Mouse (Mus musculus) erythroblast, embryonic 14.5 days (primary cell): ENCODE results near the gene Rabepk. TPM values are rescaled to one million over a fixed set of nuclear protein-coding genes. Genes with fewer than 3 reads are reported as not detected.
A peak's percentile ranks its signal among the peaks of the same experiment; 100 is the strongest.
"Not testable (repeated sequence)": the region's sequence is repeated elsewhere in the genome, so short reads cannot be mapped to it uniquely, and the experiment has no call there.

Experiments used
- H3K27me3 ChIP-seq: 2 replicates; pipeline ENCODE4 v1.6.1; 2012; ENCODE audit warnings: inconsistent platforms; ENCODE audit not compliant: control insufficient read depth
- H3K36me3 ChIP-seq: 2 replicates; pipeline ENCODE4 v1.6.1; 2012; ENCODE audit warnings: mild to moderate bottlenecking, inconsistent platforms; ENCODE audit not compliant: control insufficient read depth
- H3K4me1 ChIP-seq: 2 replicates; pipeline ENCODE4 v1.6.1; 2012; ENCODE audit warnings: inconsistent platforms; ENCODE audit not compliant: control insufficient read depth
- H3K4me3 ChIP-seq: replicated peaks from 2 replicates; pipeline ENCODE3; 2012; ENCODE audit warnings: moderate library complexity, mild to moderate bottlenecking, inconsistent platforms
- H3K9me3 ChIP-seq: 2 replicates; pipeline ENCODE4 v1.6.1; 2012; ENCODE audit warnings: low read length, inconsistent platforms, mixed read lengths; ENCODE audit not compliant: control insufficient read depth
- GATA1 ChIP-seq: IDR thresholded peaks from 2 replicates; pipeline ENCODE4 v1.6.1; 2012; ENCODE audit warnings: low read length, inconsistent platforms, mixed read lengths
- TAL1 ChIP-seq: IDR thresholded peaks from 3 replicates; pipeline ENCODE4 v1.6.1; 2012; ENCODE audit warnings: low read length, inconsistent platforms, mixed read lengths
- polyA plus RNA-seq: library from polyadenylated mRNA; stranded (reverse); fragments of >175 nt; gene quantifications from 2 replicates; pipeline ENCODE4 v1.2.3, GENCODE M21; 2012

The Rabepk gene
- polyA plus RNA-seq = 0.81 and 1.1 TPM in 2 replicates

GRCm38 (mm10) chr2:34799357-34800256 lies at the start of gene Rabepk:
Rabepk (minus strand) TSS chr2:34799912.
- H3K36me3 ChIP-seq = peaks cover 34% of the 10 kb centered on the region
- H3K9me3 ChIP-seq = no peaks in the 10 kb centered on the region
- H3K4me3 ChIP-seq = peak within 1 kb of the TSS; percentile 86
- H3K27me3 ChIP-seq = no peaks in the 10 kb centered on the region
- peaks cover 74% of the 10 kb centered on the region for H3K4me1 ChIP-seq
- no peak for TF ChIP-seq GATA1

- Histone ChIP-seq H3K4me3 (no peak overlapping the region), H3K36me3 (peaks cover 43% of the 10 kb centered on the region), H3K9me3 (peaks cover 3% of the 10 kb centered on the region; the same call in 1 of the 2 replicates), H3K27me3 (no peaks in the 10 kb centered on the region), H3K4me1 (peaks cover 5% of the 10 kb centered on the region)
- TF ChIP-seq GATA1 = no peak
- no peak for TF ChIP-seq TAL1
These were observed 48.0 kb upstream of the Rabepk start for GRCm38 (mm10) chr2:34847702-34848101.

DNA sequence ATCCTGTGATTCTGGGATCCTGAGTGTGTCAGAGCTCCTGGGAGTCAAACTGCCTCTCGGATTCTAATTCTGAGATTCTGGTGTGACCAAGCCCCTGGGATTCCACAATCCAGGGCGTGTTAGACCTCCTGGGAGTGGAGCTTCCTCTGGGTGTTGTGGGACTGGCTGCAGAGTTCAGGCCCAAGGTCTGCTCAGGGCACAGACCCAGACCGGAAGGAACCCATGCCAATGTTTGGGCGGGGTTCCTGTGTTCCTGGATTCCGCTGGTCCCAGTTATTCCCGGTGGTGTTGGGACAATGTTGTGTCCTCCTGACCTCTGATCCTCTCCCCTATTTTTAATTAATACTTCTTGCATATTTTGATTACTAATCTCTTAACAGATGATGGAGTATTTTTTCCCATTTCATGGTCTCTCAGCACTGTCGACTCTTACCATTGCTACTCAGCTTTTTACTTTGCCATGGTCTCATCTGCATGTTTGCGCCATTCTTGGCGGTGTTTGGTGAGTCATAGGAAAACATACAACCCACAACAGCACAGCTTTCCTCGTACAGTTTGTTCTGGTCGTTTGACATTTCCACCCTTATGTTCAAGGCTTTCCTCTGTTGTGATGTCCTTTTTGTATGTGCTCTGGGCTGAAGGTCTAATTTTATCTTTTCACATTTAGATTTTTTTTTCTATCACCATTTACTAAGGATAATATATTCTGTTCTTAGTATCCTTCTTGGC lies 43.7 kb upstream of the Rabepk start:
- Histone ChIP-seq H3K36me3 (peaks cover 2% of the 10 kb centered on the region), H3K4me3 (no peak overlapping the region)
- TF ChIP-seq TAL1 (no peak), GATA1 (no peak)

DNA sequence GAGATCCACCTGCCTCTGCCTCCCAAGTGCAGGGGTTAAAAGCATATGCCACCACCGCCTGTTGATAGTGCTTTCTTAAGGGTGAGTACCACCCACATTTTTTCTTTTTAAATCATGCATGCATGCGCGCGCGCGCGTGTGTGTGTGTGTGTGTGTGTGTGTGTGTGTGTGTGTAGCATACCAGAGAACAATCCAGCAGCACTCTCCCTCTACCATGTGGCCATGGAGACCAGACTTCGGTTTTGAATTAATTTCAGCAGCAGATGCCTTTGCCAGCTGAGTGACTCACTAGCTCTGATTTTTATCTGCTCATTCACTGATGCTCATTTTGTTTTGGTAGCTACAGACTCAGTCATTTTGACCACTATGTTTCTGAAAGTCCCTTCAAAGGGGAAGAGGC lies 42.0 kb upstream of the Rabepk start:
- Histone ChIP-seq H3K4me1 (no peaks in the 10 kb centered on the region), H3K27me3 (no peaks in the 10 kb centered on the region; the same call in none of the 2 replicates)

More for the DNA sequence above, 43.7 kb upstream of the Rabepk start:
- Histone ChIP-seq H3K27me3 (no peaks in the 10 kb centered on the region; the same call in 1 of the 2 replicates), H3K9me3 (no peaks in the 10 kb centered on the region; the same call in 1 of the 2 replicates), H3K4me1 (no peaks in the 10 kb centered on the region)

GRCm38 (mm10) chr2:34840143-34840542 lies 40.4 kb upstream of the Rabepk start:
- not testable (repeated sequence) for H3K36me3 ChIP-seq, H3K9me3 ChIP-seq, H3K27me3 ChIP-seq, H3K4me3 ChIP-seq, H3K4me1 ChIP-seq

More for the DNA sequence above, 42.0 kb upstream of the Rabepk start:
- H3K36me3 ChIP-seq = no peaks in the 10 kb centered on the region
- no peak overlapping the region for H3K4me3 ChIP-seq
- TF ChIP-seq GATA1 (no peak), TAL1 (no peak)
- H3K9me3 ChIP-seq = no peaks in the 10 kb centered on the region

DNA sequence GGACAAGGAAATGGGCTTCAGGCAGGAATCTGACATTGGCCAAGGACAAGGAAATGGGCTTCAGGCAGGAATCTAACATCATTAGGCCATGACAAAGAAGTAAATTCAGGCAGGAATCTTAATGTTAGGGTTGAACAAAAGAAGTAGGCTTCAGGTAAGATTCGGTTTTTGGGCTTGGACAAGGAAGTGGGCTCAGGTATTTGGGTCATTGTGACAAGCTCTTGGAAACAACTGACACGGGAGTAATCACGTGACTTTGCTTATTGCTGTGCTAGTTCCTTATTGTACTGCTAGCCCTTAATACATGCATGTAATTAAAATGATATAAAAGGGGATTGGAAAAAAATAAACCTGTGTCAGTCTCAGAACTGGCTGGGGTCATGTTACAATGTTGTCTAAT lies 36.0 kb upstream of the Rabepk start:
- TF ChIP-seq TAL1 (no peak), GATA1 (no peak)
- H3K4me3 ChIP-seq = no peak overlapping the region
- H3K27me3 ChIP-seq = peaks cover 11% of the 10 kb centered on the region
- H3K4me1 ChIP-seq = no peaks in the 10 kb centered on the region
- no peaks in the 10 kb centered on the region for H3K36me3 ChIP-seq
- no peaks in the 10 kb centered on the region for H3K9me3 ChIP-seq

GRCm38 (mm10) chr2:34833624-34834023 lies 33.9 kb upstream of the Rabepk start:
- no peaks in the 10 kb centered on the region for H3K4me1 ChIP-seq
- no peak overlapping the region for H3K4me3 ChIP-seq
- no peaks in the 10 kb centered on the region; the same call in 1 of the 2 replicates for H3K36me3 ChIP-seq
- H3K27me3 ChIP-seq = peaks cover 14% of the 10 kb centered on the region
- no peak for TF ChIP-seq TAL1
- TF ChIP-seq GATA1 = no peak
- H3K9me3 ChIP-seq = peaks cover 17% of the 10 kb centered on the region

DNA sequence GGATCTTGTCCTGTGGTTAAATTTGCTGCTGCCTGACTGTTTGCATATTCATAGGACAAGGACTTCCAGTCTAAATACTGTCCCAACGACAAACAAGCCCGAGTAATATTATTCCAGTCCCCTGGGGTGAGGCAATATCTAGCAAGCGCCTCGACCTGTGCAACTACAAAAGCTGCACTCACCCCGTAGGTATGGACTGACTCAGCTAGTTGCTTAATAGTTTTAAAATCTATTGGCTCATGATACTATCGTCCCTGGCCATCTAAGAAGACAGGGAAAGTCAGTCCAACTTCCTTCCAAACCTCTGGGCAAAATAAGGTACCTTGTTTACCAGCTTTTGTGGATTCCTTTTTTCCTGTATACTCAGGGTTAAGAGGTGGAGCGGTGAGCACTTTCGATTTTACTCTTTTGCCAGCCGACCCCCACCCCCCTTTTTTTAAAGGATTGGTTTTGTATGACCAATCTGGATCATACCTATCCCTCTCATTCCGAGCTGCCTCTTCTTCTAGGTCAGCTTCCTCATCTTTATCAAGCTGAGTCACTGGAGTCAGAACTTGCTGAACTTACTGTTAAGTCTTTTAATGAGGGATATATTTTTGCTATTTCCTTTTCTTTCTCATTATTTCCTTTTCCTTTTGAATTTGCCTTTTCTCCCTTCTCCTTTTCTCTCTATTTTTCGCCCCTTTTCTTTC lies 33.2 kb upstream of the Rabepk start, which contains the start of gene Gm34653:
Gene Gm34653 (plus strand): TSS at position 242 of the 692 bp plus-strand sequence.
- H3K27me3 ChIP-seq = peaks cover 14% of the 10 kb centered on the region
- peaks cover 17% of the 10 kb centered on the region for H3K9me3 ChIP-seq
- H3K4me3 ChIP-seq, H3K4me1 ChIP-seq, H3K36me3 ChIP-seq: not testable (repeated sequence)

DNA sequence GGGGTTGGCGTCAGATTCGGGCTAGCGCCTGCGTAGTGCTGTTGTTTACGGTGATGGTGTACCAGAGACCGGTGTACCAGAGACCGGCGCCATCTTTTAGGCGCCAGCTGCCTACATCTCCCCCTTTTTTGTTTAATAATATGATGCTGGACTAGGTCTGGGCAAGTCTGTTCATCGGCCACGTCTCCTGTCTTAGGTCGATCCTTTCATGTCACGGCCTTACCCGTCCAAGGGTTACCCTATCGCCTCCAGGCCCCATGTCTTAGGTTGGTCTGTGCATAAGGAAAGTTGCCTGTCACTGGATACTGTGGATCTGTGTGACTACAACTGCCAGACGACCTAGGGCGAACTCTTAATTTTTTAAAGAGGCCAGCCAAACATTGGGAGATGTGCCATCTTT lies 30.4 kb upstream of the Rabepk start:
- not testable (repeated sequence) for H3K36me3 ChIP-seq, H3K4me3 ChIP-seq, H3K27me3 ChIP-seq
- peaks cover 17% of the 10 kb centered on the region for H3K4me1 ChIP-seq
- H3K9me3 ChIP-seq = peaks cover 17% of the 10 kb centered on the region
